Mouse (Mus musculus): ENCODE results near the gene Irf2bpl.

The Irf2bpl gene

GRCm38 (mm10) chr12:86883280-86884196 lies 1.1 kb downstream of the Irf2bpl start:
- peak; percentile 70 for DNase-seq

- DNase-seq, result no peak
These were observed 1.6 kb downstream of the Irf2bpl start for GRCm38 (mm10) chr12:86883019-86883279.

GRCm38 (mm10) chr12:86882279-86883018 lies 2.1 kb downstream of the Irf2bpl start:
- DNase-seq, result peak; percentile 83

- DNase-seq, result no peak
These were observed 2.8 kb downstream of the Irf2bpl start for GRCm38 (mm10) chr12:86881809-86882278.

GRCm38 (mm10) chr12:86880090-86880723 lies 4.4 kb downstream of the Irf2bpl start:
- no peak for DNase-seq

GRCm38 (mm10) chr12:86879446-86880085 lies 5.0 kb downstream of the Irf2bpl start:
- DNase-seq, result no peak

- no peak for DNase-seq
These were observed 5.9 kb downstream of the Irf2bpl start for GRCm38 (mm10) chr12:86878426-86879353.

- no peak for DNase-seq
These were observed 7.6 kb downstream of the Irf2bpl start for GRCm38 (mm10) chr12:86876981-86877380.

GRCm38 (mm10) chr12:86876116-86876515 lies 8.5 kb downstream of the Irf2bpl start:
- DNase-seq, result no peak

GRCm38 (mm10) chr12:86872335-86873040 lies 12.1 kb downstream of the Irf2bpl start:
- DNase-seq, result no peak

- DNase-seq, result no peak
These were observed 12.8 kb downstream of the Irf2bpl start for GRCm38 (mm10) chr12:86871666-86872334.

- DNase-seq, result no peak
These were observed 13.6 kb downstream of the Irf2bpl start for GRCm38 (mm10) chr12:86870996-86871395.

GRCm38 (mm10) chr12:86869761-86870160 lies 14.8 kb downstream of the Irf2bpl start:
- no peak for DNase-seq

- no peak for DNase-seq
These were observed 17.1 kb downstream of the Irf2bpl start for GRCm38 (mm10) chr12:86867271-86868223.

GRCm38 (mm10) chr12:86864316-86865020 lies 20.1 kb downstream of the Irf2bpl start:
- no peak for DNase-seq

GRCm38 (mm10) chr12:86859924-86860790 lies 24.4 kb downstream of the Irf2bpl start:
- DNase-seq, result peak; percentile 65

All from right cerebral cortex, adult 18-20 months (tissue).